Mouse (Mus musculus) liver, postnatal 0 days (tissue): ENCODE measurements at regions not wholly inside any gene's neighbourhood (a gene's known extent, or its start where the extent isn't known, plus 50 kb on each side); places are given as distances from the start of the nearest gene placed in this dataset.

Experiments used
- CTCF ChIP-seq: sonication (generic); IDR thresholded peaks from 2 replicates; pipeline ENCODE4 v1.5.1; 2016; ENCODE audit warnings: antibody characterized with exemption, low read depth
- EP300 ChIP-seq: IDR thresholded peaks from 2 replicates; pipeline ENCODE4 v1.6.1; 2016; ENCODE audit warnings: antibody characterized with exemption, low read depth, mild to moderate bottlenecking

- TF ChIP-seq CTCF (no peak), EP300 (no peak)
These were observed 520.1 kb upstream of the Tmprss15 start for GRCm38 (mm10) chr16:79611002-79611401.
